Mouse (Mus musculus) induced T-regulatory cell, adult 2 months (primary cell): Measurements from ENCODE around the gene Akap6.

Source experiments
- DNase-seq: peaks from one replicate; pipeline ENCODE4 v3.0.0-alpha.2; 2012; ENCODE audit warnings: low read depth

The Akap6 gene

DNA sequence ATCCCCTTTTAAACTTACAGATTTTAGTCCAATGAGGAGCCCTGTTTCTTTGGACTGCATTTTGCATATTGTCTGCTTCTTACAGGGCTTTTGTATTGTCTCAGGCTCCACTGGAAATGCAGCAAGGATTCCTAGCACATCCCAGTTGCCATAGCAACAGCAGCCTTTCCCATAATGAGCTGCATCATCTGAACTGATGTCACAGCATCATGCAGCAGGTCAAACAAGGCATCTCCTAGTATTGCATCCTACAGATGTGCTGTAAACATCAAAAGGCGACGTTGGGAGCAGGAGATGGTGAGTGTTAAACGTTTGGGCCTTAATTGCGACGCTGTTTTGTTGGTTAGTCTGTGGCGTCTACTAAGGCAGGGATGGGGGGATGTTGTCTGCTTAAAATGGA lies at the start of gene Akap6:
Gene Akap6, plus strand, starts transcription at position 238 of the 400 bp plus-strand sequence.
- no peak for DNase-seq

DNA sequence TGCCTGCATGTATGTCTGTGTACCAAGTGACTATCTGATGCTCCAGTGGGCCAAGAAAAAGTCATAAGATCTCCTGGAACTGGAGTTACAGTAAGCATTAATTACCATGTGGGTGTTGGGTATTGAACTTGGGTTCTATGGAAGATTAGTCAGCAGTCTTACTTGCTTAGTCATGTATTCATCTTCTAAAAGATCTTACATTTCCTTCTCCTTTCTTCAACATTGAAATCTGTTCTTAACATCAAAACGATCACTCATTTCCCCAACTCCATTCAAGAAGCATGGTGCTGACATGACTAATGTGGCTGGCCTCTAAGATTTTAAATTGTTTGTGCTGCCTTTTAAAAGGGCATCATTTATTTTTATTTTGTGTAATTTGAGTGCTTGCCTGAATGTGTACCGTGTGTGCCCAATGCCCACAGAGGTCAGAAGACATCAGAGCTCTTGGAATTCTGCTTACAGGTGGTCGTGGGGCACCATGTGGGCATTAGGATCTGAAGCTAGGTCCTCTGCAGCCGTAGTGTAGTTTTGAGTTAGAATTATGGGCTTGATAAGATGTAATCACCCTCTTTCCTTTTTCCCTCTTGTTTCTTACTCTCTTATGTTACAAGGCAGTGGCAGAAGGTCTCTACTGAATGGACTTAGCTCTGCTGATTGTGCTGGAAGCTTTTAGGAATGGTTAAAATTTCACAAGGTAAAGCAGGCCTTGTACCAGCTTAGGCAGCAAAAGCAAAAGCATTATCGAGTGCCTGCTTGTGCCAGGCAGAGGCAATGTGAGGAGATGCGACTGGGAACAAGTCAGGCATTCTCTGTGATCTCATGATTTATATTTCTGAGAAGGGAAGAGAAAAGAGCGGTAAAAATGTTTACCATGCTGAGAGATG lies 36.0 kb upstream of the Akap6 start:
- no peak for DNase-seq

GRCm38 (mm10) chr12:52664944-52665343 lies 34.2 kb upstream of the Akap6 start:
- no peak for DNase-seq

DNA sequence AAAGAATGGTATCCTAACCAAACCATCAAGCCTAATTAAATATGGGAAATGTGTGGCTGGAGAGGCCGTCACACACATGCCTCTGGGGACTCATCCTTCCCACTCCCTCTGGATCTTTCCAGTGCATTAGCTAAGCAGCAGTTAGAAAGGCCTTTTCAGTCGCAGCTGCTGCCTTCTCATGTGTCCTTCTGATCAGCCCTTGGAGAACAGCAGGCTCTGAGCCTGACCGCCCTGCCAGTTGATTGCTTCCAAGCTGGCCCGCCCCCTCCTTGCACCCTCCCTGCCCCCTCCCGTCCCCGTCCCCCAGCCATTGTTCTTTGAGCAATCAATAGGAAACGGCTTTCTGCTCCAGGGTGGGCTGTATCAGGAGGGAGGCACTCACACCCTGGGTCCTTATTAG lies 27.7 kb upstream of the Akap6 start:
- DNase-seq, result no peak

- DNase-seq, result no peak
Measured at GRCm38 (mm10) chr12:52671943-52672342, 27.2 kb upstream of the Akap6 start.

GRCm38 (mm10) chr12:52673361-52673960 lies 25.7 kb upstream of the Akap6 start:
- no peak for DNase-seq

- no peak for DNase-seq
Measured at GRCm38 (mm10) chr12:52675010-52675409, 24.2 kb upstream of the Akap6 start.

- DNase-seq, result no peak
Measured at GRCm38 (mm10) chr12:52687355-52687754, 11.8 kb upstream of the Akap6 start.

- no peak for DNase-seq
Measured at GRCm38 (mm10) chr12:52688712-52689111, 10.5 kb upstream of the Akap6 start.

- DNase-seq, result no peak
Measured at GRCm38 (mm10) chr12:52691552-52691951, 7.6 kb upstream of the Akap6 start.

DNA sequence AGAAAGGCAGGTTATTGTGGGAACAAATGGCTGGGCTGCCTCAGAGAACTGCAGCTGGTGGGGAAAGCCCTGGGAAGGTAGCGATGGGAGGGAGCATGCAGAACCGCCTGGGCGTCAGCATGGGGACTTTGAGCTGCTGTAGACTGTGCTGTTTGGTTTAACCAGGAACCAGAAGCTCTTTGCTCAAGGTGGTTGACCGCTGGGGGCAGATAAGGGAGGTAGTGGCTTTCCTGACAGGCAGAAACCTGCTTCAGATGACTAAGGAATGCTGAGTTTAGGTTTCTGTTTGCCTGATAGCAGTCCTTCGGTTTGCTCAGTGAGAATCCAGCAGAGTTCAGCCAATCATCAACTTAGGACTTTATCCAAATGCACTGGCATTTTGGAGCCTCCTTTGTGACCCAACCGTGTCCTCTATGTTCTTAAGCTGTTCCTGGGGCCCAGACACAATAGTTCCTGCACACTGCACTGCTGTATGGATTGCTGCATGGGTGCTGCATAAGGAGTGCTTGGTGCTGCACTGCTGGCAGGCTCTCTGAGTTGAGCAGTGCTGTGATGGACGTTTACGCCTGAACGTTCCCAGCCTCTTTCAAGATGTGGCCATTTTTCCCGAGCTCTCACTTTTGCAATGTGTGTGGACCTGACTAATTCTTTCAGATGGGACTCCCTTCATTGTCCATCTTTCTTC lies 6.8 kb upstream of the Akap6 start:
- peak; percentile 8 for DNase-seq

GRCm38 (mm10) chr12:52697407-52698109 lies 1.6 kb upstream of the Akap6 start:
- DNase-seq, result no peak

DNA sequence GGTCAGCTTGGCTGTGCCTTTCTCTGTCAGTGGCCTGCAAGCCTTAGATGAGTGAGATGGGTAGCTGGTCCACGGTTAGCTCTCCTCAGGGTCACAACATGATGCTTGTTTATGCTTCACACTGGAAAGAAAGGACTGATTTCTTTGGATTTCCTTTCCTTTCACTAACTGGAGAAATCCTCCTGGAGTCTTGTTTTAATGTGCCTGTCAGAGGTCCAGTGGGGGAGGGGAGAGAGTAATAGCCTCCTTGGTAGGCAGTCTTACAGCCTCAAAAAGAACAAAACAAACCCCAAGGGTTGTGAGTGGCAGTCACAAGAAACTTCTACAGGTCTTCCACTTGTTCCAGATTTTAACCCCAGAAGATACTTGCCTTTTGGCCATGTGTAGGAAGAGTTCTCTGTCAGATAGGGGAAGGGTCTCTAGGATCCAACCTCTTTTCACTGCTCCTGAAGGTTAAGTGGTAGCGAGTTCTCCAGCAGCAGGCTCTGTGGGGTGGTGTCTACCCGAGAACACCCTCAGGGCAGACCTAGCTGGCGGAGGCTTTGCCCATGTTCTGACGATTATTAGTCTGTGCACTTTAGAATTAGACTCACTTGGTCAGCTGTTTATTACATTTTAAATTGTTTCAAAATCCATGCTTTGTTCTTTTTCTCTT lies 780 bp upstream of the Akap6 start:
- no peak for DNase-seq

DNA sequence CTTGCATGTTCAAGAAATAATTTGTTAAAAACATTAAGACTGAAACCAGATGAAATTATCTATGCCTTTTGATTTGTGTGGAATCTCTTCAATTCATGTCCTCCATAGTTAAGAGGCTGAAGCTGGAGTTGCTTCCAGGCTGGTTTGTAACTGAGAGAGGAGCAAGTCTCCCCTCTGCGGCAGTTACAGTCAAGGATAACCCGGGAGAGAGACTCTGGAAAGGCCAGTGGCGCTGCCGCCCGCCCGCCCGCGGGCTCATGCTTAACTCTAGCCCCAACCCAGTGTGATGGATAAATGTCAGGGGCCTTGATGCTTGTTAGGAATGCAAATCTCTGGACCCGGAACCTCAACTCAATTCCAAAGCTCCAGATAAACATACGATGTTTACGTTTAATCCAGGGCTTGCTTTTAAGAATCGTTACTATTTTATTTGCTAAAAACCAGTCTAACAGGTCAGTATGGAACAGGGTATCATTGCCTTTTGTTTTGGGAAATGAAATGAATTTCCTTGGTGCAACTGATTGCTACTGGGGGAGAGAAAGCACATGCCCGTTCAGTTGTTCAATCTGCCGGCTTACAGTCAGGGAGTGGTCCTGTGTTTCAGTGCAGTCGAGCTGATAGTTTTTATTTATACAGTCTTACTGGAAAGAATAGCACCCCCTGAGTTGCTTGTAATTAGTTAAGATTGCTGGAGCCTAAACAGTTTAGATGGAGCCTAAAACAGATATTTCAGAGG lies 946 bp downstream of the Akap6 start:
- DNase-seq, result no peak

DNA sequence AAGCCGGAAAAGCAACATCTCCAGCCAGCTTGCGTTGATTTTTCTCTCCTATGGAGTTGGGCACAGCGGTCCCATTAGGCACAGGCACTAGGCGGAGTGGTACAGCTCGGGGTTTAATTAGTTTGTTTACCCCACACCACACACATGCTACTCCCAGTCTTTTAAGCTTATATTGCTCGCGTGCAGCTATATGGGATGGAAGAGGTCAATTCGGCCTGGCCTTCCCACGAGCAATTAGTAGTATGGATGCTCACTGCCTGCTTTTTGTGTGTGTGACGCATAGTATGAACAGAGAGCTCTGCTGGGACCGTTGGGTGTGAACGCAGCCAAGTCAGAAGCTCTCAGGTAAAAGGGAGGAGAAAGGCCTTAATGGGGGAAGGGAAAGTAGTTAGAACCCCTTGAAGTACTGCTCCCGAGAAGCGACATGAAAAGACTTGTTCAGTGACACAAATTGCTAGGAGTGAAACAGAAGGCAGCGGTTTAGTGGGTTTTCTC lies 1.6 kb downstream of the Akap6 start:
- no peak for DNase-seq

- peak; percentile 40 for DNase-seq
Measured at GRCm38 (mm10) chr12:52701201-52701641, 2.0 kb downstream of the Akap6 start.

GRCm38 (mm10) chr12:52702368-52702967 lies 3.3 kb downstream of the Akap6 start:
- DNase-seq, result peak; percentile 46

DNA sequence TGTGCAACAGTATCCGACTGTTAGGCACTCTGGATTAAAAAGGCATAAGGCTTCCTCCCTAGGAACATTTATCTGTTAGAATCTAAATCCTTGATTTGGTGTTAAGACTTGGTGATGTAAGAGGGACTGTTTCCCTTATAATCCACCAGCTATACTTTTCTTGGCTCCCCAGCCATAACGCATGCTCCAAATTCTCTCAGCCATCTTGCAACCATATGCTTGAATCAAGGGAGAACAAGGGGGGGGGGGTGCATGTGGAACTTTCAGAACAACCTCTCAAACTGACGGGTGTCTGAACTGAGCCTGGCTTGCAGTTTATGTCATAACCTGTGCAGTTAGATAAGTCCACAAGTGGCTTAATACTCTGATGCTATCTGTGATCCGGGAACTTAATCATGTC lies 4.9 kb downstream of the Akap6 start:
- no peak for DNase-seq

DNA sequence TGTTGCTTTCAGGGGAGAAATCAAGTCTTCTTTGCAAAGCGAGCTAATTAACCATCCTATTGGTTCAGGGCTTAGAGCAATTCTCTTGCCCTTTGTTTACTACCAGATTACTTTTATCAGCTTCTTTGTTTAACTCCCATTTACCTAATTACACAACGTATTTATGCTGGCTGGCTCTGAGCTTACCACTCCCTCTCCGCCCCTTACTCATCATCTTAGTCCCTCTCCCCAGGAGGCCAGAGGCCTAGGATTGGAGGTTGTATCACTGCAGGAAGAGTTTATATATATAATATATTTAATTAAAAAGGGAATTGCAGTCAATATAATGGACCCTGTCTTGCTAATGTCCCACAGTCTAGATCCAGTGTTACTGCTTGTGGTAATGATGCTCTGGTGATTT lies 5.6 kb downstream of the Akap6 start:
- no peak for DNase-seq

GRCm38 (mm10) chr12:52711382-52711781 lies 12.2 kb downstream of the Akap6 start:
- no peak for DNase-seq
